In genomic region chr8:105951057-105951659, GRCm38 (mm10) we compare ENCODE assay signal across 11 mouse cellular contexts. TPM values are rescaled to one million over a fixed set of nuclear protein-coding genes. Genes with fewer than 3 reads are reported as not detected.
A peak's percentile ranks its signal among the peaks of the same experiment; 100 is the strongest.
DNase-seq lines count a peak whose midpoint lies in the region; ATAC-seq and TF ChIP-seq lines count a peak whose summit lies in the region.
"Had no signal": no experiment of that assay in that cellular context is flagged by ENCODE, and none has a peak within 500 bp of the region (broad histone marks: within the 10 kb centered on the region; RNA-seq: fewer than 3 reads in every experiment).

No protein-coding gene starts in this region.

- H3K4me3 ChIP-seq in layer of hippocampus, adult 2 months: no peak overlapping the region
- H3K4me3 ChIP-seq in heart, embryonic 11.5 days (ENCODE audit: low read depth, low read length): no peak overlapping the region
- no peak overlapping the region for H3K4me3 ChIP-seq in small intestine, adult 2 months (ENCODE audit: low read depth, low read length)
- H3K4me3 ChIP-seq: myocyte had no signal

- no peak for TF ChIP-seq POLR2A in small intestine, adult 2 months (IDR thresholded peaks at IDR 0.05; ENCODE audit: low read depth, low read length)

- 25% methylated on average over 7 of the region's 7 CpGs for WGBS in heart, embryonic 11.5 days (ENCODE audit: insufficient replicate concordance)
- WGBS in small intestine, adult 2 months: 25% methylated on average over 7 of the region's 7 CpGs

- H3K4me1 ChIP-seq in heart, embryonic 11.5 days (ENCODE audit: control insufficient read depth, insufficient read depth, low read length): peaks cover 20% of the 10 kb centered on the region
- H3K4me1 ChIP-seq in small intestine, adult 2 months (ENCODE audit: control insufficient read depth, insufficient read depth, insufficient read length, low read length): 0 out of 2 replicates have a peak, but pooled peaks cover 2% of the 10 kb centered on the region

- ATAC-seq in heart, embryonic 11.5 days (replicated peaks; ENCODE audit: insufficient number of reproducible peaks, low FRiP score, low TSS enrichment): no peak
- ATAC-seq in granulocyte monocyte progenitor cell, adult 5-6 weeks (replicated peaks; ENCODE audit: poor library complexity, severe bottlenecking): no peak
- ATAC-seq: Patski had no signal

- H3K4me2 ChIP-seq in heart, embryonic 11.5 days: no peak overlapping the region

- peak overlapping the region; percentile 52; the same call in 1 of the 2 replicates for H3K9ac ChIP-seq in heart, embryonic 11.5 days (ENCODE audit: low read depth, low read length)

- no peaks in the 10 kb centered on the region for H3K9me3 ChIP-seq in heart, embryonic 11.5 days (replicated peaks; ENCODE audit: control insufficient read depth, low read length)

- TF ChIP-seq CTCF in layer of hippocampus, adult 2 months (conservative IDR thresholded peaks at IDR 0.05): no peak
- TF ChIP-seq CTCF in small intestine, adult 2 months (IDR thresholded peaks at IDR 0.05; ENCODE audit: extremely low read depth, insufficient read length, insufficient replicate concordance, low read depth, low read length): no peak

- DNase-seq in layer of hippocampus, adult 2 months (ENCODE audit: low spot score in 2 of 2): peak; percentile 49 to 67
- no peak for DNase-seq in layer of hippocampus, postnatal 25 days (ENCODE audit: extremely low spot score in 1 of 2, low spot score in 1 of 2)
- peak; percentile 6 for DNase-seq in embryo, embryonic 10.5 days (ENCODE audit: low spot score)
- peak; percentile 80 for DNase-seq in kidney, postnatal 10 days
- no peak for DNase-seq in yolk sac, embryonic 10.5 days (ENCODE audit: low spot score)

- H3K36me3 ChIP-seq in heart, embryonic 11.5 days (ENCODE audit: control insufficient read depth, insufficient read depth, low read length): peaks cover 44% of the 10 kb centered on the region
- H3K36me3 ChIP-seq in small intestine, adult 2 months (ENCODE audit: control insufficient read depth, insufficient read depth, low read length): peaks cover 2% of the 10 kb centered on the region

- peak overlapping the region; percentile 84 for H3K27ac ChIP-seq in layer of hippocampus, adult 2 months
- no peak overlapping the region for H3K27ac ChIP-seq in heart, embryonic 11.5 days (ENCODE audit: low read depth, low read length)
- H3K27ac ChIP-seq in small intestine, adult 2 months (ENCODE audit: insufficient read depth, low read depth, low read length): peak overlapping the region; percentile 49

- H3K27me3 ChIP-seq in heart, embryonic 11.5 days (ENCODE audit: control insufficient read depth, insufficient read depth, low read length): no peaks in the 10 kb centered on the region
- H3K27me3 ChIP-seq in small intestine, adult 2 months (ENCODE audit: control insufficient read depth, insufficient read depth, low read length): no peaks in the 10 kb centered on the region
- H3K27me3 ChIP-seq: Patski had no signal

RNA-seq across cellular contexts. Expression of gene Lcat, which starts 8.0 kb away (rescaled TPM):
- 10 to 100 TPM; 37.6 to 40.6 TPM for total RNA-seq in layer of hippocampus, adult 2 months (2021)
- total RNA-seq in layer of hippocampus, postnatal 25 days (2021): 10 to 100 TPM; 44.9 to 49.5 TPM
- polyA plus RNA-seq in heart, embryonic 11.5 days (2014; fragmentation: Nextera tagmentation; extraction: Ambion mirVana): 0.70 and 2.6 TPM in 2 replicates
- 0.72 and 2.6 TPM in 2 replicates for polyA plus RNA-seq in small intestine, adult 2 months (2012; rRNA removed)
- total RNA-seq in granulocyte monocyte progenitor cell, adult 5-6 weeks (2014; fragmentation: Nextera tagmentation): not detected in 2 replicates
- not detected in 2 replicates for total RNA-seq in granulocyte monocyte progenitor cell, adult 5-6 weeks (2017)

RNA-seq across cellular contexts. Expression of gene Psmb10, which starts 12.9 kb away (rescaled TPM):
- total RNA-seq in layer of hippocampus, adult 2 months (2021): 10 to 100 TPM; 53.0 to 61.6 TPM
- total RNA-seq in layer of hippocampus, postnatal 25 days (2021): 10 to 100 TPM; 58.6 to 70.6 TPM
- 50.8 and 60.0 TPM in 2 replicates for polyA plus RNA-seq in heart, embryonic 11.5 days (2014; fragmentation: Nextera tagmentation; extraction: Ambion mirVana)
- polyA plus RNA-seq in small intestine, adult 2 months (2012; rRNA removed): 503 and 1,032 TPM in 2 replicates
- 176 and 220 TPM in 2 replicates for total RNA-seq in granulocyte monocyte progenitor cell, adult 5-6 weeks (2014; fragmentation: Nextera tagmentation)
- total RNA-seq in granulocyte monocyte progenitor cell, adult 5-6 weeks (2017): 71.7 and 92.7 TPM in 2 replicates

RNA-seq across cellular contexts. Expression of gene Slc12a4, which starts 14.7 kb away (rescaled TPM):
- total RNA-seq in layer of hippocampus, adult 2 months (2021): 10 to 100 TPM; 19.4 to 26.6 TPM
- total RNA-seq in layer of hippocampus, postnatal 25 days (2021): 10 to 100 TPM; 23.0 to 25.7 TPM
- polyA plus RNA-seq in heart, embryonic 11.5 days (2014; fragmentation: Nextera tagmentation; extraction: Ambion mirVana): 28.6 and 39.9 TPM in 2 replicates
- polyA plus RNA-seq in small intestine, adult 2 months (2012; rRNA removed): 6.8 and 8.9 TPM in 2 replicates
- 4.7 and 7.8 TPM in 2 replicates for total RNA-seq in granulocyte monocyte progenitor cell, adult 5-6 weeks (2014; fragmentation: Nextera tagmentation)
- 1.6 and 6.8 TPM in 2 replicates for total RNA-seq in granulocyte monocyte progenitor cell, adult 5-6 weeks (2017)

RNA-seq across cellular contexts. Expression of gene Ctrl, which starts 17.5 kb away (rescaled TPM):
- total RNA-seq in layer of hippocampus, adult 2 months (2021): 1 to 10 TPM; 1.4 to 1.5 TPM
- 1 to 10 TPM in 1 of 2 experiments, under 1 TPM in 1; 0.76 to 1.6 TPM for total RNA-seq in layer of hippocampus, postnatal 25 days (2021)
- 1.1 and 1.3 TPM in 2 replicates for polyA plus RNA-seq in heart, embryonic 11.5 days (2014; fragmentation: Nextera tagmentation; extraction: Ambion mirVana)
- 32.5 and 17,898 TPM in 2 replicates for polyA plus RNA-seq in small intestine, adult 2 months (2012; rRNA removed)
- total RNA-seq in granulocyte monocyte progenitor cell, adult 5-6 weeks (2014; fragmentation: Nextera tagmentation): 2.9 and 5.5 TPM in 2 replicates
- total RNA-seq in granulocyte monocyte progenitor cell, adult 5-6 weeks (2017): 2.7 TPM in 1 of 2 replicates, not detected in the other
- total RNA-seq: gastrocnemius, postnatal 36 days had no signal

RNA-seq across cellular contexts. Expression of gene Dpep3, which starts 28.1 kb away (rescaled TPM):
- not detected for total RNA-seq in layer of hippocampus, adult 2 months (2021)
- total RNA-seq in layer of hippocampus, postnatal 25 days (2021): not detected
- polyA plus RNA-seq in heart, embryonic 11.5 days (2014; fragmentation: Nextera tagmentation; extraction: Ambion mirVana): not detected in 2 replicates
- 0.05 and 0.06 TPM in 2 replicates for polyA plus RNA-seq in small intestine, adult 2 months (2012; rRNA removed)
- not detected in 2 replicates for total RNA-seq in granulocyte monocyte progenitor cell, adult 5-6 weeks (2014; fragmentation: Nextera tagmentation)
- not detected in 2 replicates for total RNA-seq in granulocyte monocyte progenitor cell, adult 5-6 weeks (2017)
- total RNA-seq: gastrocnemius, postnatal 36 days had no signal
- polyA plus RNA-seq: myocyte, Patski had no signal

Comparison
In these comparisons a context has a peak if more than half of its experiments do, and no peak if none do; other contexts are left out.
1. DNase-seq: peak in layer of hippocampus, adult 2 months (2 of 2), embryo, embryonic 10.5 days (single experiment) and kidney, postnatal 10 days (single experiment); none in layer of hippocampus, postnatal 25 days (0 of 2) and yolk sac, embryonic 10.5 days (single experiment).
2. RNA of gene Lcat, which starts 8.0 kb away (total RNA-seq): 44.9 to 49.5 TPM in layer of hippocampus, postnatal 25 days and 37.6 to 40.6 TPM in layer of hippocampus, adult 2 months; not detected in granulocyte monocyte progenitor cell, adult 5-6 weeks; every median in the first group is over 10 times any median in the second.